Mouse (Mus musculus) induced T-regulatory cell, adult 2 months (primary cell): Measurements from ENCODE around the gene Gm7978.
"Not testable (repeated sequence)": the region's sequence is repeated elsewhere in the genome, so short reads cannot be mapped to it uniquely, and the experiment has no call there.

Experiments
- DNase-seq: peaks from one replicate; pipeline ENCODE4 v3.0.0-alpha.2; 2012; ENCODE audit warnings: low read depth

The Gm7978 gene

DNA sequence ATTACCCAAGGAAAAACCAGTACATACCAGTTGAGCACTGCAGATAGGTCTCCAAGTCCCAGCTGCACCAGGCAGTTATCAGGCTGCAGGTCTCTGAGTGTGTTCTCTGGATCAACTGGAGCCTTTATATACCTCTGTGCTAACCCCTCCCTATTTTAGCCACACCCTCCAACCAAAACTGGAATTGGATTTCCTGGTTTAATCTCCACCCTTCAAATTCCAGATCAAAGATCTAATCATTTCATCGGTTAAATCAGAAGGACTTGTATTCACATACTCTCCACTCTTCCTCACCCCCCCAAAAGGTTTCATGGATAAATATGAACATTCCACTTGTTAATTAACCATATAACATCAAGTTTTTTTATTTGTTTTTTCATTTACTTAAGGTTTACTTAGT lies at the start of gene Gm7978:
TSS of gene Gm7978 (minus strand) at position 101 of the 400 bp plus-strand sequence.
- DNase-seq, result not testable (repeated sequence)

DNA sequence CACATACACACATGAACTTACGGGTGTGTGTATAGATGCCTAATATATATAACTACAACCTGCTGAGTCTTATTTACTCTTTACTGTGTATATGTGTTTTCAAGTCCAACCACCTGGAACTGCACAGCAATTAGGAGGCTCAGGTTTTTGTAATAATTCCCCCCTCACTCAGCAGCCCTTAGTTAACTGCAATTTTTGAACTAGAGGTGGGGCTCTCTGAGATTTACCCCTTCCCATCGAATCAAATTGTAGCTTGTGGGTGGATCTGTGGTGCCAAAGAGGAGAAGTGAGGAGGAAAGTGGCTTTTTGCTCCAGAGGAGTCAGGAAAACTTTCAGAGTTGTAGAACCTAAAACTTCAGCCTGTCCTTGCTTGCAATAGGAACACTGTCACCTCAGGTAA lies 39.7 kb upstream of the Gm7978 start, which contains the start of gene E330014E10Rik:
TSS of gene E330014E10Rik (plus strand) at position 301 of the 400 bp plus-strand sequence.
- not testable (repeated sequence) for DNase-seq

DNA sequence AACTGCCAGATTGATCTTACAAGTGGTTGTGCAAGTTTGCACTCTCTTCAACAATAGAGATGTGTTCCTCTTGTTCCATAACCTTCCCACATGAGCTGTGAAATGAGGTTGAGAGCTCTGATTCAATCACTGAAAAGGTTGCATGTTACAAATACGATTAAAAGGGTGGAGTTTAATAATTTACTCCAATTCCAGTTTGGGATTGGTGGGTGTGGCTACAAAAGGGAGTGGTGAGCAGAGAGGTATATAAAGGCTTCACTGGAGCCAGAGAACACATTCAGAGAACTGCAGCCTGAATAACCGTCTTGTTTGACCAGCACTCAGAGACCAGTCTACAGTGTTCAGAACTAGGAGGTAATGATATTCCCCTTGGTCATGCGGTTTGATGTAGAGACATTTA lies 5.7 kb upstream of the Gm7978 start, which contains the start of gene Gm7982:
TSS of gene Gm7982 (plus strand) at position 301 of the 400 bp plus-strand sequence.
- not testable (repeated sequence) for DNase-seq
